Mouse (Mus musculus): Measurements from ENCODE around the gene Ldah. TPM values are rescaled to one million over a fixed set of nuclear protein-coding genes. Genes with fewer than 3 reads are reported as not detected.

Ldah gene
- polyA plus RNA-seq, 1 experiment = 11.4 TPM

DNA sequence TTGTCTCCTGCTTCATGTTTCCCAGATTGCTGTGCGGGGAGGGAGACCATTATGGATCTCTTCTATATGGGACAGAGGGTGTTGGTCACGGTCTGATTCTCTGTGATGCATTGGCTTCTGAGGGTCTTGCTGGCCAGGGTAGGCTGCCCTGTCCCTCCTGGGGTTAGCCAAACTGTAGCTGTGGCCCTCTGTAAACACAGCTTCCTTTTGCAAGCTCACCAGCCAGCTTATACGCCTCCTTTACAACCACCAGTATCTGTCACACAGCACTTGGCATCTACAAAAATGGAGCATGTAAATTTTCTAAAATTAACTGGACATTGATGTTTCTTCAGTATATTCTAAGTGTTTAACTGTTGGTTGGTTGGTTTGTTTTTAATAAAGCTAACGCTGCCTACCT lies 67.5 kb downstream of the Ldah start:
- WGBS = 93% methylated on average over 4 of the region's 4 CpGs
- no peak overlapping the region for H3K27ac ChIP-seq (ENCODE audit: insufficient read depth, low read depth, low read length)
- peaks cover 25% of the 10 kb centered on the region for H3K36me3 ChIP-seq (ENCODE audit: control insufficient read depth, insufficient read depth, low read length)
- no peak overlapping the region for H3K4me3 ChIP-seq (ENCODE audit: low read depth, low read length)
- no peak for TF ChIP-seq CTCF (IDR thresholded peaks at IDR 0.05; ENCODE audit: extremely low read depth, insufficient read length, insufficient replicate concordance, low read depth, low read length)
- no peak for TF ChIP-seq POLR2A (IDR thresholded peaks at IDR 0.05; ENCODE audit: low read depth, low read length)
- no peaks in the 10 kb centered on the region for H3K4me1 ChIP-seq (ENCODE audit: control insufficient read depth, insufficient read depth, insufficient read length, low read length)
- H3K27me3 ChIP-seq (ENCODE audit: control insufficient read depth, insufficient read depth, low read length) = no peaks in the 10 kb centered on the region

DNA sequence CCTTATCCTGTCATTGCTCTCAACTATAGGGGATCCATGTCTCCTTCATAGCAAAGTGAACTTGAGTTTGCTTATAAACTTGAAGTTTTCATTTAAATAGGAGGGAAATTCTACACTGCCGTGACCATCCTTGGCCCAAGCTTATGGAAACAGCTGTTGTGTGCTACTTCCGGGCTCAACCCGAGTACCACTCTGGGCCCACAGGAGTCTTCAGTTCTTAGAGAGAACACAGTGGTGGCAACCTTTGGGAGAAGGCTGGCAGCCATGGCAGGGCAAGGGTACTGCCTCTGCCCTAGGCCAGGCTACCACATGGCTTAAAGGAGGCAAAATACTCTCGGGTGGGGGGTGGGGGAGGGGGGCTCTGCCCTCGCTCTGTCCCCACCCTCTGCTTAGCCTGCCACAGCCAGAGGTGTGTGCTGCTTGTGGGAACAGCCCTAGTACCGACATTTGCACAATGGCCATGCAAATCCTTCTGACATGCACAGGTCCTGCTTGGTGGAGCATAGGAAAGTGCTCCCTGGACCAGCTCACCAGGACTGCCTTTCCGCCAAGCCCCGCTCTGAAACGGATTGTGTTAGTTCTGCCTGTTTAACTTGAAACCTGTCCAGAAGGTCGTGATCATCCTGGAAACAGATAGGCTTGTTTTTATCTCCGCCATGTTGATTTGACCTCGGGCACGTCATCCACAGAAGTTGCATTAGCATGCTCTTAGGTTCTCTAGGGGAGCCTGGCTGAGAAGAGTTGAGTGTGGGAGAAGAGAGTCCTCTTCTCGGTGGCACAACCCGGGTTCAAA lies 73.5 kb downstream of the Ldah start:
- H3K27me3 ChIP-seq (ENCODE audit: control insufficient read depth, insufficient read depth, low read length) = no peaks in the 10 kb centered on the region
- no peak overlapping the region for H3K27ac ChIP-seq (ENCODE audit: insufficient read depth, low read depth, low read length)
- no peak overlapping the region for H3K4me3 ChIP-seq (ENCODE audit: low read depth, low read length)
- TF ChIP-seq POLR2A (IDR thresholded peaks at IDR 0.05; ENCODE audit: low read depth, low read length) (no peak), CTCF (IDR thresholded peaks at IDR 0.05; ENCODE audit: extremely low read depth, insufficient read length, insufficient replicate concordance, low read depth, low read length) (no peak)
- 83% methylated on average over 15 of the region's 15 CpGs for WGBS
- no peaks in the 10 kb centered on the region for H3K4me1 ChIP-seq (ENCODE audit: control insufficient read depth, insufficient read depth, insufficient read length, low read length)
- H3K36me3 ChIP-seq (ENCODE audit: control insufficient read depth, insufficient read depth, low read length) = peaks cover 28% of the 10 kb centered on the region

DNA sequence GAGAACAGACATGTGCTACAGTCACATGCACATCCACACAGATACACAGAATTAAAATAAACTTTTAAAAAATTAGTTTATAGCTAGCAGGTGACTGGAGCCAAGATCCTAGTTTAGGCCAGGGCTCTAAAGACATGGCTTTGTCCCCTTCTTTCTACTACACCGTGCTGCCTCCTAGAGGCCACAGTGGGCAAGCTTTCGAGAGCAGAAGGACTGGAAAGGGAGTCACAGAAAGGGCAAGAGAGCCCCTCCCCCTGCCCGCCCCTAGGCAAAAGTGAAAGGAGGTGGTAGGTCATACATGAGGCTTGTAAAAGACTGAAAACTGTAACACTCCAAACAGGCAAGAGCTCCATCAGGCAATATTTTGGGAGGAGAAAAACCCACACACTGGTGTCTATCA lies 80.1 kb downstream of the Ldah start:
- Histone ChIP-seq H3K4me3 (ENCODE audit: low read depth, low read length) (no peak overlapping the region), H3K27me3 (ENCODE audit: control insufficient read depth, insufficient read depth, low read length) (no peaks in the 10 kb centered on the region), H3K27ac (ENCODE audit: insufficient read depth, low read depth, low read length) (no peak overlapping the region), H3K36me3 (ENCODE audit: control insufficient read depth, insufficient read depth, low read length) (peaks cover 9% of the 10 kb centered on the region; the same call in 1 of the 2 replicates), H3K4me1 (ENCODE audit: control insufficient read depth, insufficient read depth, insufficient read length, low read length) (no peaks in the 10 kb centered on the region)
- TF ChIP-seq POLR2A (IDR thresholded peaks at IDR 0.05; ENCODE audit: low read depth, low read length) = no peak
- TF ChIP-seq CTCF (IDR thresholded peaks at IDR 0.05; ENCODE audit: extremely low read depth, insufficient read length, insufficient replicate concordance, low read depth, low read length) = no peak
- 56% methylated on average over 3 of the region's 3 CpGs for WGBS

DNA sequence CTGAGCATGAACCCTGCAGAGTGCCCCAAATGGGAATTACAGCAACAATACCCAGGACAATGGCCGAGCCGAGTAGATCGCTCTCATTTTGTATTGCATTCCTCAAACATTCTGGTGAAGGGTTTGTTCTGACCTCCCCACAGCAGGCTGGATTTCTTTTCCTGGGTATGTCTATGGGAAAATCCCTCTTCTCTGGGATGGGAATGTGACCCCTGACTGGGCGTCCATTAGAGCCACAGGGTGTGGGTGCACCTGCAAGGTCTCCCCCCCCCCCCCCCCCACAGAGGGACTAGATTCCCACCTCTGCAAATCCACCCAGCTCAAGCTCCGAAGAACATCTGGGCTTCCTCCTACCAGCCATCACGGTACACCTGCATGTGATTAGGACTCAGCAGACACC lies 81.2 kb downstream of the Ldah start:
- H3K27me3 ChIP-seq (ENCODE audit: control insufficient read depth, insufficient read depth, low read length) = no peaks in the 10 kb centered on the region
- no peaks in the 10 kb centered on the region for H3K4me1 ChIP-seq (ENCODE audit: control insufficient read depth, insufficient read depth, insufficient read length, low read length)
- no peak overlapping the region for H3K27ac ChIP-seq (ENCODE audit: insufficient read depth, low read depth, low read length)
- TF ChIP-seq POLR2A (IDR thresholded peaks at IDR 0.05; ENCODE audit: low read depth, low read length) = no peak
- TF ChIP-seq CTCF (IDR thresholded peaks at IDR 0.05; ENCODE audit: extremely low read depth, insufficient read length, insufficient replicate concordance, low read depth, low read length) = no peak
- H3K36me3 ChIP-seq (ENCODE audit: control insufficient read depth, insufficient read depth, low read length) = peaks cover 7% of the 10 kb centered on the region; the same call in 1 of the 2 replicates
- WGBS = 88% methylated on average over 6 of the region's 6 CpGs
- no peak overlapping the region for H3K4me3 ChIP-seq (ENCODE audit: low read depth, low read length)

DNA sequence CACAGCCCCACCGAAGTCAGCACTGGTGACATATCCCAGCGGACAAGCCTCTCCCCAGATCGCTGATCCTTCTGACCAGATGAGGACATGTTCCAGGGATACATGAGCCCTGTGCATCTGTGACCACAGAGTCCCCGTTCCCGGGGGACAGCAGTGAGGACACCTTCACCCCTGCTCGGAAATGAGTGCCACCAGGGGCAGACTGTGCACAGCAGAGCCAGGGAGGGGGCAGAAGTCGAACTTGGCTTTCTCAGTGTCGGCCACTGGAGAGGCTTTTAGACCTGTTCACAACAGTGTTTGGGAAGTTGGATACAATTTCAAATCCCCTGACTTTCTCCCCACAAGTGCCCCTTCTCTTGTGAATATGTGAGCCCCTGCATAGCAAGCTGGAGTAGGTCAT lies 81.6 kb downstream of the Ldah start:
- TF ChIP-seq POLR2A (IDR thresholded peaks at IDR 0.05; ENCODE audit: low read depth, low read length) (no peak), CTCF (IDR thresholded peaks at IDR 0.05; ENCODE audit: extremely low read depth, insufficient read length, insufficient replicate concordance, low read depth, low read length) (no peak)
- Histone ChIP-seq H3K36me3 (ENCODE audit: control insufficient read depth, insufficient read depth, low read length) (peaks cover 4% of the 10 kb centered on the region; the same call in 1 of the 2 replicates), H3K27ac (ENCODE audit: insufficient read depth, low read depth, low read length) (no peak overlapping the region), H3K4me1 (ENCODE audit: control insufficient read depth, insufficient read depth, insufficient read length, low read length) (no peaks in the 10 kb centered on the region), H3K27me3 (ENCODE audit: control insufficient read depth, insufficient read depth, low read length) (no peaks in the 10 kb centered on the region), H3K4me3 (ENCODE audit: low read depth, low read length) (no peak overlapping the region)
- WGBS = 93% methylated on average over 8 of the region's 8 CpGs

DNA sequence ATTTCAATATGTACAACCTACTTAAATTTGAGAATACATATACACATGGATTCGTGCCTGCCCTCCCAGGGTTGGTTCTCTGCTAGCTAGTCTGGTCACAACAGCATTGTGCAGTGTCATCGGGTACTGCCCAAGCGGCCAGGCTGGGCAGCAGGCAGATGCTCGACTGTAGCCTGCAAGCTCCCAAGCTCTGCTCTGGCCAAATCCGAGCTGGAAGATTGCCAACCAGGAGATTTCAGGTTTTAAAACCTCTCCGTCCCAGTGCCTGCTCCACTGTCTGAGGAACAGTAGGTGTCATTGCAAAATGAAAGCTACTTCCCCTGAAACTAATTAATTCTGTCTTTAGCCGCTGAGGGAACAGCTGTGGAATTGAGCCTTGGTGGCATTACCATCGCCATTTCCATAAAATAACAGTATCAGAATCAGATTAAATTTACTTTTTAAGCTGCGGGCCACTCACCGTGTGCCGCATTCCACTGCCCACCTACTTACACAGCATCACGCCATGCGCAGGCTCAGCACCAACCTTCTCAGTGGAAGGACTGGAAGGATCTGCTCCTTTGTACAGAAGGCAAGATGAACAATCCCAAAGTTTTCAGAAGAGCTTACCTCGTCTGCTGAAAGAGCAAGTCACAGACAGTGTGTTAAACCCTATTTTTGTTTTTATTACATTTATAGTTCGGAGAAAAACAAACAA lies 83.4 kb downstream of the Ldah start:
- Histone ChIP-seq H3K27me3 (ENCODE audit: control insufficient read depth, insufficient read depth, low read length) (peaks cover 3% of the 10 kb centered on the region; the same call in 1 of the 2 replicates), H3K36me3 (ENCODE audit: control insufficient read depth, insufficient read depth, low read length) (no peaks in the 10 kb centered on the region), H3K4me3 (ENCODE audit: low read depth, low read length) (no peak overlapping the region), H3K27ac (ENCODE audit: insufficient read depth, low read depth, low read length) (no peak overlapping the region), H3K4me1 (ENCODE audit: control insufficient read depth, insufficient read depth, insufficient read length, low read length) (no peaks in the 10 kb centered on the region)
- 76% methylated on average over 15 of the region's 15 CpGs for WGBS
- no peak for TF ChIP-seq CTCF (IDR thresholded peaks at IDR 0.05; ENCODE audit: extremely low read depth, insufficient read length, insufficient replicate concordance, low read depth, low read length)
- TF ChIP-seq POLR2A (IDR thresholded peaks at IDR 0.05; ENCODE audit: low read depth, low read length) = no peak

DNA sequence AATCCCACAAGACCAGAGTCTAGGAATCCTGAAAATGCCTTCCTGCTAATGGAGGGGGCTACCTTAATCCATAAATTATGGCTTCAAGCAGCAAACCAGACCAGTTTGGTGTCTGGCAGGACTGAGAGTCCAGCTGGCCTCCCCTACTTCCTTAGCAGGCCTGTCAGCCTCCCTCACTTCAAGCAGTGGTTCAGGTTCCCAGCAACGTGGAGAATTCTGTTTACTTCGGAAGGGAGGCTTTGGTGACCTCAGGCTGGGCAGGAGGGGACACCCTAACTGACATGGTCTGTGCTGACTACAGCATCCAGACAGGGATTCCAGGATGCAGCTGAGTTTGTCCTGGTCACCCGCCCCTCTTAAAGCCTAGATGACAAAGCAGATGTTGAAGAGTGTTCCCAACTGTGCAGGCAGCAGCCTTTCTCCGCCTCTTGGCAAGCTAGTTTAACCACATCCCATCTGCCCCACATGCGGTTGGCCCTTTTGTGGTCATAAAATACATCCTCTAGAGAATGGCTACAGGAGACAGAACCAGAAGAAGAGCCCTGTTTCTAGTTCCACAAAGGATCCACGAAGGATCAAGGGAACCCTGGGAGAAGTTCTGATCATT lies 87.5 kb downstream of the Ldah start:
- Histone ChIP-seq H3K27ac (ENCODE audit: insufficient read depth, low read depth, low read length) (no peak overlapping the region), H3K4me3 (ENCODE audit: low read depth, low read length) (no peak overlapping the region), H3K36me3 (ENCODE audit: control insufficient read depth, insufficient read depth, low read length) (no peaks in the 10 kb centered on the region), H3K27me3 (ENCODE audit: control insufficient read depth, insufficient read depth, low read length) (peaks cover 38% of the 10 kb centered on the region), H3K4me1 (ENCODE audit: control insufficient read depth, insufficient read depth, insufficient read length, low read length) (peaks cover 6% of the 10 kb centered on the region; the same call in 1 of the 2 replicates)
- TF ChIP-seq POLR2A (IDR thresholded peaks at IDR 0.05; ENCODE audit: low read depth, low read length) = no peak
- no peak for TF ChIP-seq CTCF (IDR thresholded peaks at IDR 0.05; ENCODE audit: extremely low read depth, insufficient read length, insufficient replicate concordance, low read depth, low read length)
- 31% methylated on average over 6 of the region's 6 CpGs for WGBS
